Mouse (Mus musculus) MEL (cell line): ENCODE data around the gene 9130409I23Rik. TPM values are rescaled to one million over a fixed set of nuclear protein-coding genes. Genes with fewer than 3 reads are reported as not detected.

Experiments
- DNase-seq: peaks from one replicate; pipeline ENCODE4 v3.0.0; 2011; ENCODE audit warnings: low read depth, low spot score
- H3K27ac ChIP-seq: 2 replicates; pipeline ENCODE4 v1.5.1; 2012; ENCODE audit warnings: low read depth, mild to moderate bottlenecking, control low read depth, low read length, moderate library complexity; ENCODE audit not compliant: control insufficient read depth
- H3K27me3 ChIP-seq, 2 experiments: fragments of 150-350 bp in 1 of 2; sonication (generic) in 1 of 2; 2 replicates each; pipeline ENCODE4 v1.6.1; 2012; ENCODE audit warnings: low read length in 2 of 2, mild to moderate bottlenecking in 2 of 2, improper control_type of control experiment in 1 of 2, moderate library complexity in 1 of 2; ENCODE audit not compliant: insufficient read depth in 2 of 2, control insufficient read depth in 1 of 2
- H3K36me3 ChIP-seq, 2 experiments: 2 replicates each; pipeline ENCODE4 v1.6.1; 2012 to 2014; ENCODE audit warnings: low read length in 2 of 2, improper control_type of control experiment in 1 of 2, inconsistent platforms in 1 of 2, mild to moderate bottlenecking in 1 of 2; ENCODE audit not compliant: insufficient read depth in 2 of 2, control insufficient read depth in 1 of 2
- H3K4me1 ChIP-seq, 2 experiments: fragments of 150-350 bp in 1 of 2; sonication (generic) in 1 of 2; 2 replicates each; pipeline ENCODE4 v1.6.1; 2012; ENCODE audit warnings: low read length in 2 of 2, improper control_type of control experiment in 1 of 2, mild to moderate bottlenecking in 1 of 2; ENCODE audit not compliant: insufficient read depth in 2 of 2, control insufficient read depth in 1 of 2
- H3K4me3 ChIP-seq, 2 experiments: fragments of 150-350 bp in 1 of 2; sonication (generic) in 1 of 2; 2 replicates each; pipeline ENCODE4 v1.5.1; 2012; ENCODE audit warnings: low read depth in 2 of 2, low read length in 2 of 2, mild to moderate bottlenecking in 2 of 2, moderate library complexity in 2 of 2, control low read depth in 1 of 2, improper control_type of control experiment in 1 of 2; ENCODE audit not compliant: control insufficient read depth in 1 of 2, insufficient read depth in 1 of 2
- H3K79me2 ChIP-seq: 2 replicates; pipeline ENCODE4 v1.6.1; 2012; ENCODE audit warnings: mild to moderate bottlenecking, low read length, moderate library complexity; ENCODE audit not compliant: control insufficient read depth, poor library complexity, insufficient read depth
- H3K9ac ChIP-seq: 2 replicates; pipeline ENCODE4 v1.6.1; 2012; ENCODE audit warnings: low read depth, mild to moderate bottlenecking, control low read depth, low read length, moderate library complexity; ENCODE audit not compliant: control insufficient read depth, poor library complexity, severe bottlenecking
- H3K9me3 ChIP-seq: fragments of 150-350 bp; sonication (generic); replicated peaks from 2 replicates; pipeline ENCODE4 v1.6.1; 2012; ENCODE audit warnings: mild to moderate bottlenecking, low read length, improper control_type of control experiment, moderate library complexity; ENCODE audit not compliant: insufficient read depth
- BHLHE40 ChIP-seq: IDR thresholded peaks from 2 replicates; pipeline ENCODE4 v1.6.1; 2012; ENCODE audit warnings: low read depth, mild to moderate bottlenecking, inconsistent platforms, low read length, improper control_type of control experiment, borderline replicate concordance
- CHD1 ChIP-seq: IDR thresholded peaks from 2 replicates; pipeline ENCODE4 v1.6.1; 2012; ENCODE audit warnings: low read depth, mild to moderate bottlenecking, inconsistent platforms, low read length, improper control_type of control experiment
- CHD2 ChIP-seq: IDR thresholded peaks from 2 replicates; pipeline ENCODE4 v1.6.1; 2011; ENCODE audit warnings: low read length, improper control_type of control experiment
- CTCF ChIP-seq, 3 experiments: IDR thresholded peaks in 2 of 3; conservative IDR thresholded peaks in 1 of 3; 2 replicates each; pipeline ENCODE4 v1.5.1; 2011 to 2012; ENCODE audit warnings: low read length in 3 of 3, low read depth in 2 of 3, mild to moderate bottlenecking in 2 of 3, improper control_type of control experiment in 1 of 3, inconsistent platforms in 1 of 3, mixed read lengths in 1 of 3, moderate library complexity in 1 of 3; ENCODE audit not compliant: control insufficient read depth in 1 of 3, insufficient read depth in 1 of 3, poor library complexity in 1 of 3, severe bottlenecking in 1 of 3
- GATA1 ChIP-seq: IDR thresholded peaks from 2 replicates; pipeline ENCODE4 v1.6.1; 2011; ENCODE audit warnings: low read depth, low read length, improper control_type of control experiment
- MAFK ChIP-seq: IDR thresholded peaks from 2 replicates; pipeline ENCODE4 v1.6.1; 2011; ENCODE audit warnings: low read depth, mild to moderate bottlenecking, low read length, improper control_type of control experiment, borderline replicate concordance
- MAX ChIP-seq: IDR thresholded peaks from 2 replicates; pipeline ENCODE4 v1.6.1; 2011; ENCODE audit warnings: low read length, improper control_type of control experiment
- MAZ ChIP-seq: IDR thresholded peaks from 2 replicates; pipeline ENCODE4 v1.6.1; 2012; ENCODE audit warnings: low read depth, mild to moderate bottlenecking, inconsistent platforms, low read length, improper control_type of control experiment
- MXI1 ChIP-seq: IDR thresholded peaks from 2 replicates; pipeline ENCODE4 v1.6.1; 2011; ENCODE audit warnings: mild to moderate bottlenecking, low read depth, low read length, improper control_type of control experiment
- MYC ChIP-seq: IDR thresholded peaks from 2 replicates; pipeline ENCODE4 v1.6.1; 2011; ENCODE audit warnings: low read depth, mild to moderate bottlenecking, low read length, improper control_type of control experiment, moderate library complexity
- NRF1 ChIP-seq: IDR thresholded peaks from 2 replicates; pipeline ENCODE4 v1.6.1; 2014; ENCODE audit warnings: low read depth, mild to moderate bottlenecking, inconsistent platforms, low read length, improper control_type of control experiment, moderate library complexity; ENCODE audit not compliant: poor library complexity, insufficient read depth, severe bottlenecking
- POLR2A ChIP-seq, 2 experiments: IDR thresholded peaks; 2 replicates each; pipeline ENCODE4 v1.6.1; 2011 to 2012; ENCODE audit warnings: low read length in 2 of 2, mild to moderate bottlenecking in 2 of 2, control low read depth in 1 of 2, improper control_type of control experiment in 1 of 2, low read depth in 1 of 2, moderate library complexity in 1 of 2; ENCODE audit not compliant: control insufficient read depth in 1 of 2, insufficient read depth in 1 of 2, poor library complexity in 1 of 2
- POLR2AphosphoS2 ChIP-seq: IDR thresholded peaks from 2 replicates; pipeline ENCODE4 v1.6.1; 2011; ENCODE audit warnings: low read length, improper control_type of control experiment
- POLR2AphosphoS5 ChIP-seq: IDR thresholded peaks from 2 replicates; pipeline ENCODE4 v1.6.1; 2012; ENCODE audit warnings: low read depth, borderline replicate concordance, mild to moderate bottlenecking, inconsistent platforms, low read length, moderate library complexity, mixed read lengths
- RAD21 ChIP-seq: IDR thresholded peaks from 2 replicates; pipeline ENCODE4 v1.6.1; 2011; ENCODE audit warnings: mild to moderate bottlenecking, low read depth, low read length, improper control_type of control experiment
- RCOR1 ChIP-seq: IDR thresholded peaks from 2 replicates; pipeline ENCODE4 v1.6.1; 2012; ENCODE audit warnings: low read depth, mild to moderate bottlenecking, inconsistent platforms, low read length, improper control_type of control experiment
- SMC3 ChIP-seq: IDR thresholded peaks from 2 replicates; pipeline ENCODE4 v1.6.1; 2011; ENCODE audit warnings: low read depth, low read length, improper control_type of control experiment
- TAL1 ChIP-seq: IDR thresholded peaks from 2 replicates; pipeline ENCODE4 v1.6.1; 2012; ENCODE audit warnings: mild to moderate bottlenecking, inconsistent platforms, low read length, moderate library complexity, mixed read lengths
- TBP ChIP-seq: IDR thresholded peaks from 2 replicates; pipeline ENCODE4 v1.8.0; 2011; ENCODE audit warnings: low read depth, low read length, improper control_type of control experiment
- UBTF ChIP-seq: IDR thresholded peaks from 2 replicates; pipeline ENCODE4 v1.6.1; 2012; ENCODE audit warnings: low read depth, mild to moderate bottlenecking, inconsistent platforms, low read length, improper control_type of control experiment, moderate library complexity, borderline replicate concordance; ENCODE audit not compliant: insufficient read depth
- USF1 ChIP-seq: IDR thresholded peaks from 2 replicates; pipeline ENCODE4 v1.6.1; 2014; ENCODE audit warnings: low read depth, mild to moderate bottlenecking, inconsistent platforms, low read length, improper control_type of control experiment, moderate library complexity
- ZMIZ1 ChIP-seq: IDR thresholded peaks from 2 replicates; pipeline ENCODE4 v1.6.1; 2012; ENCODE audit warnings: low read depth, mild to moderate bottlenecking, inconsistent platforms, low read length, improper control_type of control experiment, moderate library complexity
- ZNF384 ChIP-seq: IDR thresholded peaks from 2 replicates; pipeline ENCODE4 v1.6.1; 2012; ENCODE audit warnings: low read depth, mild to moderate bottlenecking, inconsistent platforms, low read length, improper control_type of control experiment
- polyA plus RNA-seq, 2 experiments: library from polyadenylated mRNA; stranded (reverse) in 1 of 2; unstranded in 1 of 2; fragments of >175 nt in 1 of 2; fragments of >200 nt in 1 of 2; gene quantifications; 2 replicates each; pipeline versions ENCODE4 v1.2.1 to v1.2.4; 2012; ENCODE audit warnings: low replicate concordance in 2 of 2, low read depth in 1 of 2; ENCODE audit not compliant: insufficient read length in 2 of 2, insufficient read depth in 1 of 2, missing spikeins in 1 of 2
- total RNA-seq: library from RNA; depleted of rRNA; stranded (reverse); fragments of 300-350 nt; gene quantifications from 2 replicates; pipeline ENCODE4 v1.2.3, GENCODE M21; 2012

The 9130409I23Rik gene
- total and polyA plus RNA-seq, 3 experiments = not detected

DNA sequence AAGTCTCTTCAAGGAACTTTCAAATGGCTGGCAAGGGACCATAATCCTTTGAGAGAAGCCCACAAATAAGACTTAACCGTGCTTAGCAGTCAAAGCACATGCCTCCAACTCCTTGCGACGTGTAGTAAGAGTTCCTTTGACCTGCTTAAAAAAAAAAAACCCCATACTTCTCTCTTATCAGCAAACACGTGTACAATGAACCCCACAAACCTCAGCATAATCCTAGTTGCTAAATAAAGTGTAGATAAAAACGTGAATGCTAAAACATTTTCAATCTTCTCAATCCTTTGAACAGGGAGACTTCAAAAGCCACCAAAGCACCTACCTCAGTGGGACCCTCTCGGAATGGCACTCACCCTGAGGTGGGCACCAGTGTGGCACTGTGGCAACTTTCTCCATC, 37.6 kb upstream of the 9130409I23Rik start:
- DNase-seq = peak; percentile 50
- TF ChIP-seq BHLHE40 (peak; percentile 92), USF1 (peak; percentile 49; the same call in 1 of the 2 replicates), MYC (0 out of 2 replicates have a peak, but pooled peaks have one; percentile 26), POLR2AphosphoS2 (no peak), POLR2AphosphoS5 (no peak), TBP (0 out of 2 replicates have a peak, but pooled peaks have one; percentile 60), ZNF384 (peak; percentile 81), GATA1 (peak; percentile 63), RCOR1 (peak; percentile 88)
- no peak overlapping the region for H3K9ac ChIP-seq
- no peak overlapping the region for H3K27ac ChIP-seq
- H3K4me3 ChIP-seq = no peak overlapping the region
- H3K36me3 ChIP-seq = no peaks in the 10 kb centered on the region
- H3K9me3 ChIP-seq = no peaks in the 10 kb centered on the region
- no peaks in the 10 kb centered on the region for H3K4me1 ChIP-seq
- peaks cover 2 to 6% of the 10 kb centered on the region in 2 experiments; a peak in 3 of 4 replicates for H3K27me3 ChIP-seq
- no peaks in the 10 kb centered on the region for H3K79me2 ChIP-seq

DNA sequence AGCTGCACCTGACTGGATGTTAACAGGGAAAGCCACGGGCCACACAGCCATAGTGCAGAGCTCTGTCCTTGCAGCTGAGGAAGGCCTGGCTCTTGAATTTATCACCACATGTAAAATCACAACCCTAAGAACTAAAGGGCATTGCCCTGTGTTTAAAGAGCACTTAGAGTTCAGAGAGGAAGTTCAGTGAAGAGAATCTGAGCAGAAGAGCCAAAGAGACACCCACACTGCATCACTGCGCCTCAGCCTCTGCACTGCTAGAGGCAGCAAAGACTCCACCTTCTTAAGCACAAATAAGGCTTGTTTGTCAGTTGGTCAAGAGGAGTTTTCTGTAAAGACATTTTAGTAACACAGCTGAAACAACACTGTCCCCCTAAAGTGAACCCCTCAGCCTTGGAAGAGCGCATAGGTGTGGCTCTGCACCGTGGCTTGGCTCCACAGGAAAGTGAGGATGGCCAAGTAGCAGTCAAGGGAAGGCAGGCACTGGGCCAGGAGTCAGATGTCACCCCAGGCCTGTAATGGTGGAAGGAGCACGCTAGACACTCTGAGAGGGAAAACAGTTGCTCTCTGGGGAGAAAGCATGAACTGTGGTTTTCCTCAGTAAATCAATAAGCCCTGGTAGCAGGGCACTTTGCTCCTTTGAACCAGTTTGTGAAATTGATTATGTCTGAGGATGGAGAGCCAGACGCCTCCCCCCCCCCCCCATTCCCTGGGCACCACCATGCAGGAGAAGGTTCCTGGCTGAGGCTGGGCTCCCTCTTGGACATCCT, 36.1 kb upstream of the 9130409I23Rik start:
- Histone ChIP-seq H3K27me3 (peaks cover 2 to 6% of the 10 kb centered on the region in 2 experiments; a peak in 3 of 4 replicates), H3K36me3 (no peaks in the 10 kb centered on the region), H3K9ac (no peak overlapping the region)

DNA sequence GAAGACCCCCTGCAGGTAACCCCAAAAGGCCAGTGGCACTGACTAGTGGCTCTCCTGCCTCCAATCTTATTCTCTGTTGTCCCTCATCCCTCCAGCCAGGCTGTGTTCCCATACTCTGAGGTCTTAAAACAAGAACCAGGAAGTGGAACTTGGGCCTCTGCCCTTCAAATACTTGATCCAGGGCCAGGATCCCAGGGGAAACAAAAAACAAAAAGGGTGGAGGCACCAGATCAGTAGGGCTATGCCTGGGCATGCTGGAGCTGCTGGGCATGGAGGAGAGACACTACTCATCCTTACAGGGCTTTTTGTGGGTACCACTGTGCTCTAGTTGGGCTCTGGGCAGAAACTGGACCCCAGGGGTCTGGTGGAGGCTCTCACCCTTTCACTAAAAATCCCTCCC, 35.5 kb upstream of the 9130409I23Rik start:
- no peak overlapping the region for H3K4me3 ChIP-seq
- H3K27ac ChIP-seq = no peak overlapping the region
- DNase-seq = no peak
- no peaks in the 10 kb centered on the region for H3K36me3 ChIP-seq
- no peaks in the 10 kb centered on the region for H3K9me3 ChIP-seq
- no peaks in the 10 kb centered on the region for H3K79me2 ChIP-seq
- H3K9ac ChIP-seq = no peak overlapping the region
- TF ChIP-seq NRF1 = no peak
- TF ChIP-seq POLR2A (IDR thresholded peaks at IDR 0.05; ENCODE audit: control insufficient read depth in 1 of 2, insufficient read depth in 1 of 2, low read depth in 1 of 2, low read length in 2 of 2, poor library complexity in 1 of 2) = no peak
- TF ChIP-seq CHD1 = no peak
- TF ChIP-seq BHLHE40 = no peak
- TF ChIP-seq POLR2AphosphoS2 = no peak
- TF ChIP-seq GATA1 = no peak
- no peak for TF ChIP-seq TAL1
- TF ChIP-seq TBP = no peak
- no peak for TF ChIP-seq MAZ
- TF ChIP-seq UBTF = no peak
- TF ChIP-seq ZMIZ1 = no peak
- no peak for TF ChIP-seq MXI1
- no peak for TF ChIP-seq SMC3
- TF ChIP-seq CHD2 = no peak
- TF ChIP-seq RAD21 = no peak
- TF ChIP-seq CTCF (IDR thresholded peaks at IDR 0.05 in 2 of 3, conservative IDR thresholded peaks at IDR 0.05 in 1 of 3; ENCODE audit: control insufficient read depth in 1 of 3, insufficient read depth in 1 of 3, low read depth in 2 of 3, low read length in 3 of 3, poor library complexity in 1 of 3, severe bottlenecking in 1 of 3) = no peak
- peaks cover 2 to 6% of the 10 kb centered on the region in 2 experiments; a peak in 3 of 4 replicates for H3K27me3 ChIP-seq
- H3K4me1 ChIP-seq = no peaks in the 10 kb centered on the region

More for the DNA sequence above, 36.1 kb upstream of the 9130409I23Rik start:
- Histone ChIP-seq H3K4me3 (no peak overlapping the region), H3K27ac (no peak overlapping the region), H3K4me1 (no peaks in the 10 kb centered on the region), H3K9me3 (no peaks in the 10 kb centered on the region), H3K79me2 (no peaks in the 10 kb centered on the region)
- DNase-seq = no peak
- no peak for TF ChIP-seq CTCF (IDR thresholded peaks at IDR 0.05 in 2 of 3, conservative IDR thresholded peaks at IDR 0.05 in 1 of 3; ENCODE audit: control insufficient read depth in 1 of 3, insufficient read depth in 1 of 3, low read depth in 2 of 3, low read length in 3 of 3, poor library complexity in 1 of 3, severe bottlenecking in 1 of 3)
- TF ChIP-seq MAX = no peak
- TF ChIP-seq POLR2AphosphoS2 = no peak
- TF ChIP-seq TBP = no peak
- TF ChIP-seq MAFK = no peak
- no peak for TF ChIP-seq POLR2AphosphoS5
- no peak for TF ChIP-seq UBTF
